Mouse (Mus musculus) ES-E14 (cell line): Measurements from ENCODE around the gene Cdc14b. TPM values are rescaled to one million over a fixed set of nuclear protein-coding genes. Genes with fewer than 3 reads are reported as not detected.

Experiments
- DNase-seq: peaks from one replicate; pipeline ENCODE4 v3.0.0-alpha.2; 2013; ENCODE audit warnings: low read depth, low spot score
- H3K27ac ChIP-seq: 2 replicates; pipeline ENCODE4 v1.5.1; 2012; ENCODE audit warnings: low read depth, mild to moderate bottlenecking, low read length, moderate library complexity, mixed read lengths; ENCODE audit not compliant: poor library complexity, insufficient read depth, severe bottlenecking
- H3K36me3 ChIP-seq: 2 replicates; pipeline ENCODE4 v1.6.1; 2012; ENCODE audit warnings: mild to moderate bottlenecking, low read length, moderate library complexity, mixed read lengths; ENCODE audit not compliant: control insufficient read depth, poor library complexity, insufficient read depth, severe bottlenecking
- H3K4me1 ChIP-seq, 2 experiments: fragments of 150-350 bp in 1 of 2; sonication (generic) in 1 of 2; 2 replicates each; pipeline ENCODE4 v1.6.1; 2012; ENCODE audit warnings: low read length in 2 of 2, mild to moderate bottlenecking in 1 of 2, mixed read lengths in 1 of 2; ENCODE audit not compliant: control insufficient read depth in 2 of 2, insufficient read depth in 2 of 2, poor library complexity in 1 of 2
- H3K4me3 ChIP-seq, 2 experiments: fragments of 150-350 bp in 1 of 2; sonication (generic) in 1 of 2; 2 replicates each; pipeline ENCODE4 v1.5.1; 2012; ENCODE audit warnings: low read length in 2 of 2, low read depth in 1 of 2, mild to moderate bottlenecking in 1 of 2, mixed read lengths in 1 of 2; ENCODE audit not compliant: insufficient read depth in 1 of 2, poor library complexity in 1 of 2, severe bottlenecking in 1 of 2
- H3K9ac ChIP-seq: 2 replicates; pipeline ENCODE4 v1.6.1; 2012; ENCODE audit warnings: low read depth, mild to moderate bottlenecking, low read length, mixed read lengths; ENCODE audit not compliant: poor library complexity, insufficient read depth, severe bottlenecking
- H3K9me3 ChIP-seq: fragments of 150-350 bp; sonication (generic); 2 replicates; pipeline ENCODE4 v1.6.1; 2012; ENCODE audit warnings: low read depth, mild to moderate bottlenecking, low read length; ENCODE audit not compliant: control insufficient read depth, insufficient read depth
- CHD2 ChIP-seq: IDR thresholded peaks from 2 replicates; pipeline ENCODE4 v1.6.1; 2014; ENCODE audit warnings: mild to moderate bottlenecking, low read depth, low read length, inconsistent platforms
- HCFC1 ChIP-seq: IDR thresholded peaks from 2 replicates; pipeline ENCODE4 v1.6.1; 2012; ENCODE audit warnings: low read length, inconsistent platforms, borderline replicate concordance; ENCODE audit not compliant: insufficient read depth
- MAFK ChIP-seq: IDR thresholded peaks from 2 replicates; pipeline ENCODE4 v1.6.1; 2014; ENCODE audit warnings: mild to moderate bottlenecking, low read depth, low read length, inconsistent platforms; ENCODE audit not compliant: insufficient read depth
- ZC3H11A ChIP-seq: IDR thresholded peaks from 2 replicates; pipeline ENCODE4 v1.6.1; 2012; ENCODE audit warnings: low read depth, mild to moderate bottlenecking, inconsistent platforms, low read length, borderline replicate concordance
- ZNF384 ChIP-seq: IDR thresholded peaks from 2 replicates; pipeline ENCODE4 v1.6.1; 2012; ENCODE audit warnings: low read depth, low read length, inconsistent platforms
- in situ Hi-C, 2 experiments: fragments of 600-800 bp; cut with MboI; formaldehyde crosslinking; loops; one replicate each; pipeline ENCODE4 v1.15.1; 2025; ENCODE audit warnings: low sequenced_read_pairs in 2 of 2, inconsistent platforms in 1 of 2; ENCODE audit not compliant: unreplicated experiment in 2 of 2
- total RNA-seq: library from RNA; depleted of rRNA; stranded (reverse); fragments of 300-350 nt; gene quantifications from 2 replicates; pipeline ENCODE4 v1.2.3, GENCODE M21; 2012; rRNA removed

Cdc14b gene
- total RNA-seq, 1 experiment = 12.3 TPM

- H3K27ac ChIP-seq = peak overlapping the region; percentile 96
- TF ChIP-seq MAFK (no peak), HCFC1 (peak; percentile 68; the same call in 1 of the 2 replicates)
- peak; percentile 65 for DNase-seq
- peak overlapping the region; percentile 90 to 94 for H3K4me3 ChIP-seq
- peaks cover 9 to 14% of the 10 kb centered on the region in 2 experiments; a peak in 2 of 4 replicates for H3K4me1 ChIP-seq
- in situ Hi-C loops = no loop called here
- H3K9me3 ChIP-seq = no peaks in the 10 kb centered on the region
- peaks cover 3% of the 10 kb centered on the region; the same call in 1 of the 2 replicates for H3K36me3 ChIP-seq
- peak overlapping the region; percentile 93 for H3K9ac ChIP-seq
Measured at GRCm38 (mm10) chr13:64152241-64152669, 122.8 kb downstream of the Cdc14b start.

DNA sequence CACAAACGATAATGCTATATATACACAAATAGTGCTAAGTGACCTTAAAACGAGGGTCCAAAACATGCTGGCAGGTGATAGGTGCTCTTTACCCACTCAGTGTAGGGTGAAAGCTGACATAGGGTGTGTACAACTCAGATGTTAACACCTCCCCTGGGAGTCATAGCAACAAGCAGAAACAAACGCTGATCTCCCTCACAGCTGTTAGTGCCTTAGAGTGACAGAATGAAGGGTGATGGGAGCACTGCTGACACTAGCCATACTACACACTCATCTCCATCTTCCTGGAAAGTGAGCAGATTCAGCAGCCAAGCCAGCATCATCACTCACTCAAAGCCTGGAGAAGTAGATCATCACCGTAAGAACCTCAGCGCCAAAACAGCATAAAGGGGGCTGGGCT lies 125.0 kb downstream of the Cdc14b start:
- 0 out of 4 replicates have a peak overlapping the region, but pooled peaks of 1 of the 2 experiments have one; percentile 4 for H3K4me3 ChIP-seq

More for the DNA sequence above, 125.0 kb downstream of the Cdc14b start:
- H3K27ac ChIP-seq = no peak overlapping the region
- peaks cover 3% of the 10 kb centered on the region; the same call in 1 of the 2 replicates for H3K36me3 ChIP-seq
- H3K9ac ChIP-seq = no peak overlapping the region
- H3K9me3 ChIP-seq = no peaks in the 10 kb centered on the region
- DNase-seq = no peak
- H3K4me1 ChIP-seq = peaks cover 9 to 14% of the 10 kb centered on the region in 2 experiments; a peak in 3 of 4 replicates
- in situ Hi-C loops = no loop called here
- TF ChIP-seq MAFK = no peak
- no peak for TF ChIP-seq ZNF384
- TF ChIP-seq ZC3H11A = no peak
- no peak for TF ChIP-seq HCFC1
- no peak for TF ChIP-seq CHD2

Other genes with a start within 250 kb of the Cdc14b start
- 0.36 TPM in 1 of 2 replicates, not detected in the other for gene Hsd17b3, start 186.1 kb downstream of the Cdc14b start, total RNA-seq
- gene Slc35d2, start 145.9 kb downstream of the Cdc14b start, total RNA-seq = 7.1 and 9.4 TPM in 2 replicates
- 18.0 and 24.8 TPM in 2 replicates for gene Zfp367, start 122.1 kb downstream of the Cdc14b start, total RNA-seq
- 4.3 and 5.3 TPM in 2 replicates for gene Habp4, start 113.5 kb downstream of the Cdc14b start, total RNA-seq
- 7.1 and 10.7 TPM in 2 replicates for gene Aaed1, start 37.4 kb upstream of the Cdc14b start, total RNA-seq
- 322 and 326 TPM in 2 replicates for gene Ctsl, start 95.6 kb upstream of the Cdc14b start, total RNA-seq
- gene Cdk20, start 157.0 kb upstream of the Cdc14b start, total RNA-seq = 6.0 and 6.1 TPM in 2 replicates
- gene Fam240b, start 222.5 kb upstream of the Cdc14b start, total RNA-seq = not detected in 2 replicates